Mouse (Mus musculus) T-cell, adult 2 months (primary cell): ENCODE measurements around the gene Stard5.

Experiments used
- DNase-seq: peaks from one replicate; pipeline ENCODE4 v3.0.0; 2022; ENCODE audit warnings: low spot score

Gene Stard5

DNA sequence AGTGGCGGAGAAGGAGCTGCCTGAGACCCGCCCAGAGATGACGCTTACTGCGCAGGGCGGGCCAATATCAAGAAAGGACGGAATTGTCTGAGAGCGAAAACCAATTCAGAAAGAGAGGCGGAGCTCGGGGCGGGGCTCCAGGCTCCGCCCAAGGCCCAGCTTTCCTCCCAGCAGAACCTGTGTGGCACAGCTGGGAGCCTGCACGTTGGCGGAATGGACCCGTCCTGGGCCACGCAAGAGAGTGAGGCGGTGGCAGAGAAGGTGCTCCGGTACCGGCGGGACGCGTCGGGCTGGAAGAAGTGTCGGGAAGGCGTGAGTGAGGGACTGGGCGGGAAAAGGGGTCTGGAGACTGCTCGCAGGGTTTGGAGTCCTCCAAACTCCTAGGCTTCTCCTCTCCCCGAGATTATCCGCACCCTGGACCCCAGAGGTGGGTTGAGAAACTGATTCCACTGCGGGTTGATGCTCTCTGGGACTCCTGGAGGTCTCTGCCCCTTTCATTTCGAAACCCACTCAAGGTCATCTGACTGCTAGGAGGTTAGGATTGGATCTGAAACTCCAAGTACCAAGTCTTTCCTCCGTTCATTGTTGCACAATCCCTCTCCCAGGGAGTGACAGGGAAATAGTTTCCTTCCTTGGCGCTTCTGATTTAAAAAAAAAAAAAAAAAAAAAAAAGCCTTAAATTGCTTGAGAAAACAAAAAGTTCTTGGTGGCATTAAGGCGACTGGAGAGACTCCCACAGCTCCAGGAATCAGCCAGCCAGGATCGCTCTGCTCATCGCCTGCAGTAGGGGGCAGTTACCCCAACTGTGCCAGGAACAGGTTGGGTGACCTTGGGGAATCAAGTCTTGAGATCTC is at the start of gene Stard5:
Gene Stard5, plus strand, starts transcription at position 132 of the 854 bp plus-strand sequence.
- peak; percentile 94 for DNase-seq

DNA sequence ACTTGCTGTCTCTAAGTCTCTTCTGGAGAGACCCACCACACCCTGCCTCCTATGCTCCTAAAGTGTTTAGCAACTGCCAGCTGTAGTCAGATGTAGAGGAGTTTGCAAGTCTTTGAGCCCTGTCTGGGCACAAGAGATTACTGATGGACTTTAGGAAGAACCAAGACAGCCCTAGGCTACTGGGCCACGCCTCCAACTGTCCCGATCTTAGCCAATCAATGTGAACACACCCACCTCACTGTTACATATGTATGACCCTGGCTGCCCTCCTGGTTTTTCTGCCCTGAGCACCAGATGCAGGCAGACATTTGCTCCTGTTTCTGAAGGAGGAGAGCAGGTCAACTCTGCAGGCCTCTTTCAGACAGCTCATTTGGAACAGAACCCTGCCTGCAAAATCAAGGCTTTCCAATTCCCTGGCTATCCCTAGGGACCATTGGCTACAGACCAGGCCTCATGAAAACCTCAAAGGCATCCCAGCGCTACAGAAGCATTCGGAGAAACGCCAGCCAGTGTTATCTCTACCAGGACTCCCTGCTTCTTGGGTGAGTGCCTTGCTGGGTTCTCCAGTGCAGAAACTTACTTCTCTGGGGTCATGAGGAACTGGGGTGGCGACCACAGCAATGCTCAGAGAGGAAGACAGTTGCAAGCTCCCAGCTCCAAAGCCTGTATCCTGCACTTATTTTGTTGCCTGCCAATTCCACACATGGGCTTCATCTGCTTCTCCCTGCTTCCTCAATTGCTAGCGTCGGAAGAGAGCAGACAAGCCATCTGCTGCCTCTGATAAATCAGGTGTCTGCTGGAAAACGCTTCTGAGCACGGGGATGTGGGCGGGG is 46.9 kb upstream of the Stard5 start, which contains the start of gene Tmc3:
Gene Tmc3, plus strand, starts transcription at position 289 of the 833 bp plus-strand sequence.
- no peak for DNase-seq

- DNase-seq = no peak
Measured at GRCm38 (mm10) chr7:83594056-83594455, 37.7 kb upstream of the Stard5 start.

DNA sequence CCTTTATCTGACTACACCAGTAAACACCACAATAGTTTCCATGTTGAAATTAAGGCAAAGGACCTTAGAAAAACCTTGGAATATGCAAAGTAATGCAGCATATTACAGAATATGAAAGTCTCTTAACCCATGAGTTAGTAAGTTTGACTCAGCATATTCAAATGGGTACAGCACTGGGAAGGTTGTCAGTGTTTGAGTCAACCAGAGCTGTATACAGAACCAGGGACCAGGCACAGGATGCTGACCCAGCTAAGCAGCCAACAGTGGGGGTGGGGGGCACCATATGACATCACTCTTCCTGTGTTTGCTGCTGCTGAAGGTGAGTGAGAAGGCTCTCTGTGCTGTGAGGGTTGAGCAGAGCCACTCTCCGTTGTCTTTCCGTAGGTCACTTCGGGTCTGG is 34.7 kb upstream of the Stard5 start:
- peak; percentile 11 for DNase-seq

GRCm38 (mm10) chr7:83598997-83599912 is 32.5 kb upstream of the Stard5 start:
- no peak for DNase-seq

- DNase-seq = peak; percentile 60
Measured at GRCm38 (mm10) chr7:83599913-83600286, 31.9 kb upstream of the Stard5 start.

DNA sequence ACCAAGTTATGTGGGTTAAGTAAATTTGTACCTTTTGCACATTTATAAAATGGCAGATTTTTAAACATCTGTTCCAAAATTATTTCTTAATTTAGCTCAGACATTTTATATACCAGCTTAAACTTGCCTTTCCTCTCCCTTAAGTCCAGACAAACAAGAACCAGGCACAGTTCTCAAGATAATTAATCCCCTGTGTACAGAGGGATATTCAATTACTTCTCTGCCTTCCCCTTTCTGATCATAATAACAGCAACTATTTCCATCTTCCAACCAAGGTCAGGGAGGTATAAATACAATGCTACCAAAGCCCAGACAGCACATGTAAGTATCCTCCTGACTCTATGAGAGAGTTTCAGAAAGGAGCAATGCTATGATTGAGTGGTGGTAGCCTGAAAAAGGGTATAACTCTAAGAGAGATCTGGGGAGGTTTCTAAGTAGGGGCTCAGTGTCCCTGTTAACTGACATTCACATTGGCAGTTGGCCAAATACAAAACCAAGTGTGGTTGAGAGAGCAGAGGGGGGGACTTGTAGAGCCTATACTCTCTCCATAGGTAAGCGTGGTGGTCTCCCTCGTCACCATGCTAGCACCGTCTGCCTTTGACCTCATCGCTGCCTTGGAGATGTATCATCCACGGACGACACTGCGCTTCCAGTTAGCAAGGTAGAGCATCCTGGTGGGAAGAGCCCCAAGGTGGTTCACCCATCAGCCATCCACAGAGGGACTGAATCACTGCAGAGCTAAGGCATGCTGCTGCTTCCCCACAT is 27.4 kb upstream of the Stard5 start:
- DNase-seq = no peak

DNA sequence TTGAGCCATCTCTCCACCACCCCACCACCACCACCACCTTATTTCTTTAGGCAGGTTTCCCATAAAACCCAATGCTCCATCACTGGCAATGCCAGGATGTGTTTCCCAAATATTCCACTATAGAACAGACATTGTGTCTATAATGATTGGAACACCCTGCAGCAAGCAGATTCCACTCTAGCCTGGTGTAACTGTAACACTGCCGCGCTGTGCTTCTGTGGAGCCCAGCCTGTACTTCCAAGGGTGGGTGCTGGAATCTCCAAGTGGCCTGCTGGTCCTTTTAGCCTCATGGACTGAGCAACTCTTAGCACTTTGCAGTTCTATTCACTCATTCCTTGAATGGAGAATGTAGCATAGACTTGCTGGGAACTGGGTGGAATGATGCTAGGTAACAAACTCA is 25.0 kb upstream of the Stard5 start:
- DNase-seq = no peak

- peak; percentile 77 for DNase-seq
Measured at GRCm38 (mm10) chr7:83609891-83610290, 21.9 kb upstream of the Stard5 start.

DNA sequence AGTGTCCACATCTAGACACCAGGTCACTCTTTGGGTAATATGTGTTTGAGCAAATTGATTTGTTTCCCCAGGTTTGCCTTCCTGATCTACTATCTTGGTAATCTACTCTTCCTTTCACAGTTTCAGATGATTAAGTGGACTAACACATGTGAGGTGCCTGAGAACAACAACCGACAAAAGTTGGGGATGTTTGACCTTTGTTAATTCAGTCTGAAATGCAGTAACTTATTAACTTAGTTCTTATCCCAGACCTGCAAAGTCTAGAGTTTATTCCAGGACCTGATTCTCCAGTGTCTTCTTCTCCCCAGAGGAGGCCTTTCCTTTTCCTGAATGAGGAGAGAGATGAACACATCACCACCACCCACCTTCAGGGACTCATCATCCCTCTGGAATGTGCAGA is 19.9 kb upstream of the Stard5 start:
- no peak for DNase-seq

DNA sequence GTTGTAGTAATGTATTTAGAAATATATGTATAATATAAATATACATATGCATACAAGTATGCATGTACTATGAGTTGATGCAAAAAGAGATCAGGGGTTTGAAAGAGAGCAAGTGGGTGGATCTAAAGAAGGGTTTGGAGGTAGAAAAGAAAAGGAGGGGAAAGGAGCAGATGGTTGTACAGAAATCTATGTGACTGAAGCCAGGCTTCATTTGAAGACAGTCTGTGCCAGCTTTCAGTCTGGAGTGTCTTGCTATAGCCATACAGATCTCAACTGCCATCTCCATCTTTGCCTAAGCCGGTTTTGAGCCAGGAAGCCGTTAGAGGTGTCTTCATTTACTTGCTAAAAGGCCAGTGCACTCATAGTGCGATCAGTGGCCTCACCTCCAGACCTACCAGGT is 16.5 kb upstream of the Stard5 start:
- DNase-seq = no peak

GRCm38 (mm10) chr7:83615815-83616214 is 15.9 kb upstream of the Stard5 start:
- DNase-seq = peak; percentile 18

DNA sequence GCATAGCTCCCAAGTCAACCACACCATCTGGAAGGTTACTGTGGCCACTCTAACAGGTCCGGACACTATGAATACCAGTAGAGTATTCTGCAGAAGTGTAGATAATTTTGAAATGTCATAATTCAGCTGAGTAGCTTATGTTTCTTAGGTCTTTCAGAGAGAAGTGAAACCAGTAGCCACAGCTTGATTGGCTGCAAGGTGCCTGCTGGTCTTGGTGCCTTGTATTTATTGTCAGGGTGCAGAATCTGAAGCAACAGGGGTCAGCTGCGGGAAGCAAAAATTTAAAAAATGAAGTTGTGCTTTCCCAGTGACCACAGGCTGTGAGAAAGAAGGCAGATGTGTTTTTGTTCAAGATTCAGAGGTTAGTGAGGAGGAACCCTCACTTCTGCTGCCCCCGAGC is 15.5 kb upstream of the Stard5 start:
- no peak for DNase-seq

DNA sequence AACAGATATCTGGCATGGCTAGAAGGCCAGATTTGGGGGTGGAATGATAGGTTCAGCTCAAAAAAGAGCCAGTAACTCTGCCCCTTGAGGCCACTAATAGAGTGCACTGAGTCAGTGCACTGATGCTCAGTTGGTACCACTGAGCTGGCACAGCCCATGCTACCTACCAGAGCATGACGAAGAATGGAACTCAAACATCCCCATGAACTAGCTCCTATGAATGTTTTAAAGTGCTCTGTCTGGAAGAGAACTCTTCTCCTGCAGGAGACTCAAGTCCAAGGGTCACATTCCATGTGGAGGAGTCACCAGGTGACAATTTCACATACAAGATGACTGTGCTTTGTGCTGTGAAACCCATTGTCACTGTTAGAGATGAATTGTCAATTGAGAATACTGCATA is 13.1 kb upstream of the Stard5 start:
- DNase-seq = no peak

GRCm38 (mm10) chr7:83622582-83622981 is 9.2 kb upstream of the Stard5 start:
- DNase-seq = no peak

GRCm38 (mm10) chr7:83624065-83624464 is 7.7 kb upstream of the Stard5 start:
- DNase-seq = no peak

- no peak for DNase-seq
Measured at GRCm38 (mm10) chr7:83626557-83627257, 5.1 kb upstream of the Stard5 start.

GRCm38 (mm10) chr7:83627369-83627768 is 4.4 kb upstream of the Stard5 start:
- DNase-seq = no peak

- no peak for DNase-seq
Measured at GRCm38 (mm10) chr7:83631073-83631827, 509 bp upstream of the Stard5 start.

GRCm38 (mm10) chr7:83632682-83633120 is 942 bp downstream of the Stard5 start:
- no peak for DNase-seq
